Mouse (Mus musculus) cerebellum, adult 11-12 months (tissue): Measurements from ENCODE around the gene Tlr2.
A peak's percentile ranks its signal among the peaks of the same experiment; 100 is the strongest.

Experiments
- DNase-seq: peaks from one replicate; pipeline ENCODE4 v3.0.0; 2022

Gene Tlr2

DNA sequence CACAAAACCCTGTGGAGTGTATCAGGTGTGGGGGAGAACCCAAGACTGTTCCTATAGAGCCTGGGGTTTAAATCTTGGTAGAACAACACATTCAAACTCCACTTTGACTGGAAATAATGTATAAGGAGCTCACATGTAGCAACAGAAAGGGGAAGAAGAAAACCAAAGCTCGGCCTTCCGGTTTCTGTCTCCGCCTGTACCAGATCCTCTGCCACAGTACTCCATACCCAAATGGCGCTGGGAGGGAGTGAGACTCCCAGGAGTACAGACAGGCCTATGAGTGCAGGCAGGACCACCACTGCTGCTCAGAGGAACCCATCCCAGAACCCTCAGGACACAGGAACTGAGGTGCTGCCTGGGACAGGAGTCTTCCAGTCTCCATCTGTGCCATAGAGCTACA, 17.8 kb downstream of the Tlr2 start:
- DNase-seq = no peak

DNA sequence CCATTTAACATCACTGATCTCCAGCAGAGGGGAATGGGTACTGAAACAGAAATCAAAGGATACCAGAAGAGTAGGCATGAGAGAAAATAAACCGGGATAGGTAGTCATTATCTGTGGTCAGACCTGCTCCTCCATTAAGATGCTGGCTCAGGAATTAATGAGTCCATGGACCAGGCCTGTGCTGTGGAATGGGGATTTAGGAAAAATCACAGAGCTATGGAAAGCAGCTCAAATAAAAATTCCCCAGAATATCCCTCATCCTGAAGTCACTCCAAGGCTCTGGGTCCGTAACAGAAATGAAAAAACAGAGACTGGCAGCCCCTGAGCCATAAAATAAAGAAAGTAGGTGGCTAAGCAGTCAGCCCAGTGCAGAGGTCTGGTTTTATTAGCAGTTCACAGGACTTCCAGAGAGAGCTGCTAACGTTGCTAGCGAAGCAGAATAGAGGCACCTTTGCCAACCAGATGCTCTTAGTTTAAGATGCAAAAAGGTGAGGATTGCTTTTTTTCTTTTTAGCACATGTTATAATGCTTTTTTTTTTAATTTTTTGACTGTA, 25.1 kb downstream of the Tlr2 start:
- DNase-seq = no peak

DNA sequence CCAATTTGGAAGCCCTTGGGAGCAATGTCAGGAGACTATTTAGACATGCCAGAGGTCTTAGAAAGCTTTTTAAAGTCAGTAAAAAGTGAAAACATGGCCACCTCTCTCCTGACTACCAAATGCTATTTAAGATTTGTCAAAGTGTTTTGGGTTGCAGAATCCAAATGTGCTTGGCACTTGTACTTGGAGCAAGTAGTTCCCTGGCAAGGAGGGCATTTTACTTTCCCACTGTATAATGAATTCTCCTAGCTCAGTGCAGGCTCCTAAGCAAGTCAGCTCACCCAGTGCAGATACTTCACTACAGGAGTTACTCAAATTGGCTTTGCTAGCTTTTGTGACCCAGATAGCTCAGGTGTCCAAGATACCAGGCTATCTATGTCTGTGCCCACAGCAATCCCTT, 28.7 kb downstream of the Tlr2 start:
- DNase-seq = no peak

DNA sequence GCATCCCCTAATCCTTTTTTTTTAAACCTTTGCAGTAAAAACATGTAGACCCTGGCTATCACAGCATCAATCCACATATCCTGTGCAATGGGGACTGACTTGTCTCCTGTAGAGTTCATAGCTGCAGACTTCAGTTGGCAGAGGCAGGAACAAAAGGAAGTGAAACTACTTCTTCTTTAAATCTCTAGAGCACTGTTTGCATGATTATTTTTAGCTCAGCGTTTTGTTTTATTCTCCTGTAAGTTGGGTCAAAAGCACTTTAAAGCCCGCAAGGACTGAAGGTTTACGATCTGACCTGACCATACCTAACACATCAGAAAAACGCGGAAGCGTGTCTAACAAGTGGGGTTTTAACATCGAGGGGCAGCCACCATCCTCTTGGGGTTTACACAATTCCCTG, 29.6 kb downstream of the Tlr2 start:
- no peak for DNase-seq

DNA sequence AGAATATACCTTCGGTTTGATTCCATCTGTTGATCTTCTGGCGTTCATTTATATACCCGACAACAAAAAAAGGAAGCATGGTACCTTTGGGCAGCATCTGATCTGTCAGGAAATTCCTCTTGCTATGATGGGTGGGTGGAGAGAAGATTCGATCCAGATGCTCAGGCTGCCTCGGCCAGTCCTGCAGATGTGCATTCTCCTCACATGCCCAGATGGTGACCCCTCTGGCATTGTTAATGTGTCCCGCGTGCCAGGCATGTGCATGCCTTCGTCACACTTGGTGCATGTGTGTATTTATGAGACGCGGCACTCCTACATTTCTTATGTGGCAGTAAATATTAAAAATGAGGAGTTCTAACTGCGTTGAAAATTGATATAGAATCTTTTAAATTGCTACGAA, 33.1 kb downstream of the Tlr2 start:
- DNase-seq = no peak

DNA sequence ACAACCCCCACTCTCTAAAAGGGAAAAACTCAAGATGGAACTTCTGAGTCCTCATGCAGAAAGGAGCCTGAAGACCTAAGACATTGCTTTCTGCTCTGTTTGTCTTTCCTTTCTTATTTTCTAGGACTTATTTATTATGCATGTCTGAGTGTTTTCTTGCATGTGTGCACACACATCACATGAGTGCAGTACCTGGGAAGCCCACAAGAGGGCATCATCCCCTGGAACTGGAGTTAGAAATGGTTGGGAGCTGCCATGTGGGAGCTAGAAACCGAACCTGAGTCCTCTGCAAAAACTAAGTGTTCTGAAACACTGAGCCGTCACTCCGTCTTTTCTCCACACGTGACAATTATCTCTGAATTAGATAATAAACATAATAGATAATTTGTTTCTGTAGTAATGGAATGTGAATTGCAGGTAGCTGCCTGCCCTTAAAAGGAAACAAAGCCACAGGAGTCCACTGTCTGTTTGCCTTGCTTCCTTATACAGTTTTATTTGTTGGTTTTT, 39.9 kb downstream of the Tlr2 start:
- no peak for DNase-seq

DNA sequence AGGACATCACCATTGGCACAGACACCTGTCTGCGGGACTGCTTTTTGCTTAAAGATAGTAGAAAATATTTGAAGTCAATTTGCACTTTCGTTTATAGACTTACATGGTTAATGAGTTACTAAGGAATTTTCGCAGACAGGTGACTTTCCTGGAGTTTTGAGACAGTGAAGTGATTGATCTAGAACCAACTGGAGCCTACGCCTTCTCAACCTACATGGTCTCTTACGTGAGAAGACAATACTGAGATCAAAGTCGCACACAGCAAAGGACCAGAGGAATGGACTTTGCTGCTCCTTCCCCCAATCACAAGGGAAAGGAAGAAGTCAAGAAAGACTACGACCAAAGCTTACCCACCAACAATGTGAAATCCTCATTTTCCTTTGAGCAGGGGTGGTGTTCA, 42.1 kb downstream of the Tlr2 start:
- DNase-seq = no peak

DNA sequence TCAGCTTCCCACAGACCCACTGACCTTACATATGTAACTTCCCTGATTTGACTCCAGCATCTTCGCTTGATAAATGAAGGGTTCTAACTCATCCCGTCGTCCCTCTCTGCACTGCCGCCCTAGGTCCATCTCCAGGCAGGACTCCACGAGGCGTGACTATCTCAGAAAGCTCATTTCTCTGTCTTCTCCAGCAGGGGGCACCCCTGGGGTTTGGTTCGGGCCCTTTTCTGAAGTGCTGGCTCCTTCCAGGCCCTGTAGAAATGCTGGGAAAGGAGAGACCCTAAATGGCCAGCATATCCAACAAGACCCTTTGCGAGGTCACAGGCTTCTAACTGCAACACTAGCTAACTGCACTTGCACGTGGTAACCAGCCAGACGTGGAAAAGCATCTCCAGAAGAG, 43.7 kb downstream of the Tlr2 start:
- DNase-seq = peak; percentile 5

DNA sequence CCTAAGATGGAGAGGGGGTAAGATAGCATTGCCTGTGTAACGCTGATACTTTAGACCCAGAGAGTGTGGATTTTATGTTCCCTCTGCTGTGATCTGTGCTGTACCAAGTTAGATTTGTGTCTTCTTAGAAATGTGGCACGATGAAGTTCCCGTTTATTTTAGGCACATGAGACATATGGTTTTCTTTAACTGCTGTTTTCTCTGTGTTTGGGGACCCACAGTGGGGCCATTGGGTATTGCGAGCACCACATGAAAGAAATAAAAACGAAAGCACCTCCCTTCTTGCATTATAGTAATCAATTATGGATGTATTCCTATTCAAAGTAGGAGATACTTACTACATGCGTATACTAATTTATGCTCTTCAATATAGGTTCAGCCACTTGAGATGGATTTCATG, 44.5 kb downstream of the Tlr2 start:
- no peak for DNase-seq

DNA sequence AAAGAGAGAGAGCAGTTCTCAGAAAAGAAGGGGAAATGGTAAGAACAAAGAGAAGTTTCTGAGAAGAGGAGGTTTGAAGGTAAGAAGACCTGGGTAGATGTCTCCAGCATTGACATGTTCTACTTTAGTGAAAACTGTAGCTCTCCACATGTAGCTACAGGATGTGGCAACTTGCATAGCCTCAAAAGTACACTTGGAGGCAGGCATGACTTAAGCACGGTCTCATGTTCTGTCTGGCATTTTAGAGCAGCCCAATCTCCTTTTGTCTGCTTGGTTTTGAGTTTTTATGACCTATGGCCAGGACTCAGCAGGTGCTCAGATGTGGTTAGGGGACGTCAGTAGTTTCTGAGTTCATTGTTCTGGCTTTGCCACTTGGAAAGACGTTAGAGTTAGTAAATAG, 50.1 kb downstream of the Tlr2 start:
- DNase-seq = no peak

DNA sequence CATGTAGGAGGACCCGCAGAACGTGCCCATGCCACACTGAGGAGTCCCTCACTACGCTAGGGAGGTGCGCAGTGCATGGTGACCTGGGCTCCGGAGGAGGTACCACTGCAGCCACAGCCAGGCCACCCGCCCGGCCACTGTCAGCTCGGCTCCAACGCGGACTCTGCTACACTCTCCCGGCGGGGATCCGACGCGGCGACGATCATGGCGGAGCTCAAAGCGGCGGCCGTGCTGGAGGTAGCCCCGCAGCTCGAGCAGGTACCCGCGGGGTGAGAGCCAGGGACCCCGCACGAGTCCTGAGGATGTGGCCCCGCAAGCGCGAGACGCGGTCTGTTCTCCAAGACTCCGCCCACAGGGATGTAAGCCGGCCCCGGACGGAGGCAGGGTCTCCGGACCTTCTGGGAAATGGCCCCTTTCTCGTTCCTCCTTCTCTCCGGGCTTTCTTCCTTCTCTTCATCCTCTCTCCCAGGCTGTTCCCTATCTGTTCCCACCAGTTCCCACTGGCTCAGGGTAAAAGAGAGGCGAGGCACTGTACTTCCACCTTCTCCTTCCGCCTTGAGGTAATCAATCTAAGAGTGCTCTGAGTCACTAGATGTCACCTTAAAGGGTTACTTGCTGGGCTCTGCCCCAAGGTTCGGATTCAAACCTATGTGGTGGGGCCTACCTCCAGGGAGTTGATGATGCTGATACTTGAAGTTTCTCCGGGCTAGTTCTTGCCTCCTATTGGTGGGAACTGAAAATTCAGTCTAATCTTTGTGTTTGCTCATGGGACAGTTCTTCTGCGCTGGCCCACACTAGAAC, 51.7 kb downstream of the Tlr2 start:
- no peak for DNase-seq

DNA sequence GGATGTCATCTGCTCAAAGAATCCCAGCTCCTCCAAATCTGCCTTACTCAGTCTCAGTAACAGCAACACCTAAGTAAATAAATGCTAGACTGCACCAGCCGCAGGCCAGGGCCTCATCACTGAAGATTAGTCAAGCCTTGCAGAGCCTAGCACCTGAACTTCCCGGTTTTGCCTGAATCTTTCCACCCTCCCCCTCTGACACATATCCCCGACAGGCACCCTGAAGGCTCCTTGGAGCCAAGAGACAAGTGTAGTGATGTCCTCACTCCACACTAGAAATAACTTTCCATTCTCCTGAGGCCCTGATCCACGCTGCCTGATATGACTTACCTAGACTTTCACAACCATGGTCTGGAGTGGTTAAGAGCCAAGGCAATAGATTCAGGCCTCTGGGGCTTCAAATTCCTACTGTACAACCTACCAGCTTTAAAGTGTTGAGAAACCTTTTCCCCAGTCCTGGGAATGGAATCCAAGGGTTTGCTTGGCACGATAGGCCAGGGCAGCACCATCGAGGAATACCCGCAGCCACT, 53.7 kb downstream of the Tlr2 start:
- DNase-seq = no peak

DNA sequence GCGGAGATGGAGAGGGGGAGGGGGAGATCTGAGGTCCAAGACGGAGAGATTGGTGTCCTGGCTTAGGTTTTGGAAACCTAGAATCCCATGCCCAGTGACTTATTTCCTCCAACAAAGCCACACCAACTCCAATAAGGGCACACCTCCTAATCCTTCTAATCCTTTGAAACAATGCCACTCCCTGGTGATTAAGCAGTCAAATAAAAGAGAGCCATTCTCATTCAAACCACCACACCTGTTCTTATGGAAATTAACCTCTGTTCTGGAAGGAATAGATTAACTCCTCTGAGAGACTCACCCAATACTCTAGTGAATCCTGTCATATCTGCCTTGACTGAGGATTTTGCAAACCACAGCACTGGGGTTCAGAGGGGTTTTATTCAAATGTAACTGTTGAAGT, 54.5 kb downstream of the Tlr2 start:
- no peak for DNase-seq
